Mouse (Mus musculus): ENCODE data around the gene Gm28308. TPM values are rescaled to one million over a fixed set of nuclear protein-coding genes. Genes with fewer than 3 reads are reported as not detected.
A peak's percentile ranks its signal among the peaks of the same experiment; 100 is the strongest.

The Gm28308 gene
- total and polyA plus RNA-seq, 2 experiments from 2014 or later: not detected

DNA sequence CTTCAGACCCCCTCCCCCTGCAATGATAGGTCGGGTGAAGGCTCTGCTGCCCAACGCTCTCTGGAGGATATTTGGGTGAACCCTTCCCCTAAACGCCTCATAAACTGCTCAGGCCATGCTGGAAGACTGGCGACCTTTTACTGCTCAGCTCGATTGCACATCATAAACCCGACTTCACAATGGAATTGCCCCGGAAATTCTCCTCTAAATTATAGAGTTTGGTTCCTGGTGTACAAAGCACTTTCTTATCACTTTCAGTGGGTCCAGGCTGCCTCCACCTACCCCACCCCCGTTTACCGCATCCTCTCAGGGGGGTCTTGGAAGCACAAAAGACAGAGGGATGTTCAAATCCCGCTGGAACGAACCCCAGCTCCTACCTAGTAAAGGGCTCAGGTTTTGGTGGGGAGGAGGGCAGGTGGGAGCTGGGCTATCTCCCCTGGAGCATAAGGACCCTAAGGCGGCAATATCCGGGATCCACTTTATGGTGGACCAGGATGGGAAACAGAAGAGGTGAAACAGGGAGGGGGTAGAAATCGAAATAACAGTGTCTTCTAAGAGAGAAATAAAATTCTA lies 5.6 kb upstream of the Gm28308 start:
- Histone ChIP-seq H3K4me2 (ENCODE audit: low read depth, low read length, poor library complexity, severe bottlenecking) (no peak overlapping the region), H3K9me3 (ENCODE audit: low read length) (no peaks in the 10 kb centered on the region), H3K4me3 (ENCODE audit: low read depth, low read length) (no peak overlapping the region), H3K27me3 (ENCODE audit: insufficient read depth, low read length) (peaks cover 94% of the 10 kb centered on the region), H3K4me1 (ENCODE audit: insufficient read depth, low read length) (no peaks in the 10 kb centered on the region), H3K27ac (ENCODE audit: low read depth, low read length) (no peak overlapping the region), H3K36me3 (ENCODE audit: insufficient read depth, low read length) (no peaks in the 10 kb centered on the region), H3K9ac (replicated peaks; ENCODE audit: low read length, poor library complexity, severe bottlenecking) (no peak overlapping the region)
- DNase-seq (ENCODE audit: low spot score) (no peak), ATAC-seq (ENCODE audit: low FRiP score) (no peak)
- no peak for TF ChIP-seq CTCF (IDR thresholded peaks at IDR 0.05)
- WGBS: 11% methylated on average over 14 of the region's 14 CpGs

DNA sequence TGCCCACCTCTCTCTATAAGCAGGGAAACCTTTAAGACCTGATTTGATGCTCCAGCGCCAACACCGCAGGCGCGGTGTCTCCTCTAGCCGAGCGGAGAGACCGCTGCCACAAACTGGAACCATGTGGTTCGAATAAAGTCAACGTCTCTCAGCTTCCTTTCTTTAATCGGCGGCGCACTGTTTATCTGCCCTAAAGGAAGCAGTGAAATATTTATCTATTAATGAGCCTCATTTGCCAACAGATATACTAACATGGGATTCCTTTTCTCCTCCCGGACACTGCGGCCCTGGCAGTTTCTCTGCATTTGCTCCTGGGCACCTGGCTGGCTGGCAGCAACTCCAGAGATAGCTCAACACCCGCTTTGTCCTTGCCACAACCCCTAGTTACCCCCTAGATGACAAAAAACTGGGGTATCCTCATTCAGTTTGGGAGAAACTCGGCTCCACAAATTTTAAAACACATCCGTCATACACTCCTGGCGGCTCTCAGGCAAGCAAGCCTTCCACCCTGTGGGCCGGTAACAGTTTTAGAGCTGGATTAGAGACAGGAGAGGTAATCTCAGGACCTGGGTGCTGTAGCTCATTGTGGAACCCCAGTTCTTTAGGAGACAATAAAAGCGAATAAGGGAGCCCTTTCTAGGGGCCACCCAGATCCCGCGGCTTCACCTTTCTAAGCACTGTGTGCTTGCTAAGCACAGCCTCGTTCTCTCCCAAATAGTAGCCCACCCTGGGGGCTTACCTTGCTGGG lies 4.9 kb upstream of the Gm28308 start:
- no peak overlapping the region for H3K4me3 ChIP-seq (ENCODE audit: low read depth, low read length)
- H3K9ac ChIP-seq (replicated peaks; ENCODE audit: low read length, poor library complexity, severe bottlenecking): no peak overlapping the region
- ATAC-seq (ENCODE audit: low FRiP score) (no peak), DNase-seq (ENCODE audit: low spot score) (no peak)
- no peaks in the 10 kb centered on the region for H3K9me3 ChIP-seq (ENCODE audit: low read length)
- WGBS: 5% methylated on average over 23 of the region's 23 CpGs
- H3K27me3 ChIP-seq (ENCODE audit: insufficient read depth, low read length): peaks cover 97% of the 10 kb centered on the region
- H3K4me1 ChIP-seq (ENCODE audit: insufficient read depth, low read length): no peaks in the 10 kb centered on the region
- H3K36me3 ChIP-seq (ENCODE audit: insufficient read depth, low read length): no peaks in the 10 kb centered on the region
- H3K27ac ChIP-seq (ENCODE audit: low read depth, low read length): no peak overlapping the region
- no peak overlapping the region for H3K4me2 ChIP-seq (ENCODE audit: low read depth, low read length, poor library complexity, severe bottlenecking)
- TF ChIP-seq CTCF (IDR thresholded peaks at IDR 0.05): no peak

DNA sequence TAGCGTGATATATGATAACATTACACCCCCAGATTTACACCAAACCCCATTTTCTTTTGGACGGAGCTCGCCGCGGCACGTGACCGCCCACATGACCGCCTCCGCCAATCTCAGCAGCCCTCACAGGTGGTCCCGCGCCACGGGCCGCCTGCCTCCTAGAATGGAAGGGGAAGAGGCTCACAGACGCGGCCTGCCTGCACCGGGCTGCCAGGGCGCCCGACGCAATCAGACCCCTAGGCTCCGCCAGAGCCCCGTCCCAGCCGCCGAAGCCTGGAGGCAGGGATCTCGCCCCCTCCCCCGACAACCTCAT lies 4.3 kb upstream of the Gm28308 start:
- H3K4me2 ChIP-seq (ENCODE audit: low read depth, low read length, poor library complexity, severe bottlenecking): no peak overlapping the region
- no peak for TF ChIP-seq CTCF (IDR thresholded peaks at IDR 0.05)
- 0 out of 2 replicates have a peak overlapping the region, but pooled peaks have one; percentile 2 for H3K4me3 ChIP-seq (ENCODE audit: low read depth, low read length)
- DNase-seq (ENCODE audit: low spot score): no peak
- no peaks in the 10 kb centered on the region for H3K4me1 ChIP-seq (ENCODE audit: insufficient read depth, low read length)
- H3K9ac ChIP-seq (replicated peaks; ENCODE audit: low read length, poor library complexity, severe bottlenecking): no peak overlapping the region
- peaks cover 98% of the 10 kb centered on the region for H3K27me3 ChIP-seq (ENCODE audit: insufficient read depth, low read length)
- no peaks in the 10 kb centered on the region for H3K9me3 ChIP-seq (ENCODE audit: low read length)
- no peaks in the 10 kb centered on the region for H3K36me3 ChIP-seq (ENCODE audit: insufficient read depth, low read length)
- 1% methylated on average over 25 of the region's 25 CpGs for WGBS
- ATAC-seq (ENCODE audit: low FRiP score): no peak
- no peak overlapping the region for H3K27ac ChIP-seq (ENCODE audit: low read depth, low read length)

DNA sequence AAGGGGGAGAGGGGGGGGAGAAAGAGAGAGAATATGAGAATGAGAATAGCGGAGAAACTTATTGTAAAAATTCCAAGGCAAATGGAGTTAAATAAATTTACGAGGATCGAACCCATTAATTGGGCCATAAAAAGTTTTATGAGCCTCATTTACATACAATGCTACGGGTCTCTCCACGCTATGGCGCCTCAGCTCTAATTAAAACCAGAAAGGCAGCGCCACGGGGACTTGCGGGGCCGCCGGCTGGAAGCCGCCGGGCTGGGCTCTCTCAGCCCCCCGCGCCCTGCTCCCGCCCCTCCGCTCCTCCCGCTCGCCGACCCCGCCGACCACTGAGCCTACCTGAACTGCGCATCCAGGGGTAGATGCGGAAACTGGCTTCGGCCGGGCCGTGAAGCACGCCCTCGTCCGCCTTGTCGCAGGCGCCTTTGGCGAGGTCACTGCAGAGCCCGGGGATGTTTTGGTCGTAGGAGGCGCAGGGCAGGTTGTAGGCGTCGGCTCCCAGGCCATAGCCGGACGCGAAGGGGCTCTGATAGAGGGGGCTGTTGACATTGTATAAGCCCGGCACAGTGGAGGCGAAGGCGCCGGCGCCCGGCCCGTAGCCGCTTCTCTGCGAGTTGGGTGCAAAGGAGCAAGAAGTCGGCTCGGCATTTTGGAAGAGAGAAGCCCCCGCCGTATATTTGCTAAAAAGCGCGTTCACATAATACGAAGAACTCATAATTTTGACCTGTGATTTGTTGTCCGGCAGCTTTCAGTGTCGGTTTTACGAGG lies 3.7 kb upstream of the Gm28308 start:
- no peak for ATAC-seq (ENCODE audit: low FRiP score)
- Histone ChIP-seq H3K9me3 (ENCODE audit: low read length) (no peaks in the 10 kb centered on the region), H3K4me3 (ENCODE audit: low read depth, low read length) (0 out of 2 replicates have a peak overlapping the region, but pooled peaks have one; percentile 2), H3K27ac (ENCODE audit: low read depth, low read length) (no peak overlapping the region), H3K4me2 (ENCODE audit: low read depth, low read length, poor library complexity, severe bottlenecking) (no peak overlapping the region), H3K4me1 (ENCODE audit: insufficient read depth, low read length) (no peaks in the 10 kb centered on the region), H3K9ac (replicated peaks; ENCODE audit: low read length, poor library complexity, severe bottlenecking) (no peak overlapping the region), H3K36me3 (ENCODE audit: insufficient read depth, low read length) (no peaks in the 10 kb centered on the region), H3K27me3 (ENCODE audit: insufficient read depth, low read length) (peaks cover 96% of the 10 kb centered on the region)
- DNase-seq (ENCODE audit: low spot score): no peak
- no peak for TF ChIP-seq CTCF (IDR thresholded peaks at IDR 0.05)
- 3% methylated on average over 59 of the region's 60 CpGs for WGBS

DNA sequence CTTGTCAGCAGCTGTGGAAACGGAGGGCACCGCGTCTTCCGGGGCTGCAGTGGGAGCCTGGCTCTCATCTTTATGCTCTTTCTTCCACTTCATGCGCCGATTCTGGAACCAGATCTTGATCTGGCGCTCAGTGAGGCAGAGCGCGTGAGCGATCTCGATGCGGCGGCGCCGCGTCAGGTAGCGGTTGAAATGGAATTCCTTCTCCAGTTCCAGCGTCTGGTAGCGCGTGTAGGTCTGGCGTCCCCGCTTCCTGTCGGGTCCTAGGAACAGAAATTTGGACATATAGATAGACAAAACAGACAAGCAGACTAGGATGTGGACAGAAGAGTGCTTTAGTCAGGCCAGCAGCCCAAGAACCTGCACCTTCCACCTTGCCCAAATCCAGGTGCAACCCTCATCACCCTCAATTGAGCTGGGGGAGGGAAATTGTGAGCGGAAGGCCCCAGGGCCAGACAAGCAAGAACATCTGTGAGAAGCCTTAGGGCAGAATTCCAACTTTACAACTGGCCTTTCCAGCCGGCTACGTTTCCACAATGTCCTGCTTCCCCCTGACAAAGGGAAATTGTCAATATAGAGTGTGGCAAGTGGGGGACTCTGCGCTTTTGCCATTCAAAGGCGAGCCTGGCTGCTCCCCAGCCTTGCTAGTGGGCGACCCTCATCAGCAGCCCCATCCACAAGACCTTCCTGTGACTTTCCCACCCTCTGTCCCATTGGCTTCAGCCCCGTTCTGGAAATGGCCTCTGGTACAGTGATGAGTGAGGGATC lies 2.8 kb upstream of the Gm28308 start:
- WGBS: 3% methylated on average over 30 of the region's 30 CpGs
- Histone ChIP-seq H3K4me1 (ENCODE audit: insufficient read depth, low read length) (no peaks in the 10 kb centered on the region), H3K36me3 (ENCODE audit: insufficient read depth, low read length) (no peaks in the 10 kb centered on the region), H3K27me3 (ENCODE audit: insufficient read depth, low read length) (peaks cover 99% of the 10 kb centered on the region), H3K4me3 (ENCODE audit: low read depth, low read length) (no peak overlapping the region), H3K9me3 (ENCODE audit: low read length) (no peaks in the 10 kb centered on the region), H3K9ac (replicated peaks; ENCODE audit: low read length, poor library complexity, severe bottlenecking) (no peak overlapping the region), H3K4me2 (ENCODE audit: low read depth, low read length, poor library complexity, severe bottlenecking) (no peak overlapping the region), H3K27ac (ENCODE audit: low read depth, low read length) (no peak overlapping the region)
- ATAC-seq (ENCODE audit: low FRiP score) (no peak), DNase-seq (ENCODE audit: low spot score) (no peak)
- TF ChIP-seq CTCF (IDR thresholded peaks at IDR 0.05): no peak
